ENCODE assay signal across 12 mouse cellular contexts in genomic region chr13:43208914-43209439, GRCm38 (mm10). TPM values are rescaled to one million over a fixed set of nuclear protein-coding genes. Genes with fewer than 3 reads are reported as not detected.
A peak's percentile ranks its signal among the peaks of the same experiment; 100 is the strongest.
DNase-seq lines count a peak whose midpoint lies in the region; ATAC-seq and TF ChIP-seq lines count a peak whose summit lies in the region.
"Had no signal": no experiment of that assay in that cellular context is flagged by ENCODE, and none has a peak within 500 bp of the region (broad histone marks: within the 10 kb centered on the region; RNA-seq: fewer than 3 reads in every experiment).

No protein-coding gene starts in this region.

- peak; percentile 37; the same call in 1 of the 2 replicates for ATAC-seq in liver, embryonic 13.5 days (ENCODE audit: low read depth)
- no peak for ATAC-seq in kidney, embryonic 14.5 days (ENCODE audit: low FRiP score, low TSS enrichment)

- no peak for TF ChIP-seq POLR2A in thymus, adult 2 months (IDR thresholded peaks at IDR 0.05; ENCODE audit: control insufficient read depth, extremely low read depth, insufficient read depth, low read length, poor library complexity)
- TF ChIP-seq POLR2A in kidney, adult 2 months (IDR thresholded peaks at IDR 0.05; ENCODE audit: low read depth, low read length), result no peak

- WGBS in heart, embryonic 10.5 days, result 49% methylated on average over 16 of the region's 16 CpGs
- 18% methylated on average over 16 of the region's 16 CpGs for WGBS in thymus, adult 2 months
- 32% methylated on average over 16 of the region's 16 CpGs for WGBS in liver, embryonic 13.5 days (ENCODE audit: insufficient replicate concordance)
- 73% methylated on average over 16 of the region's 16 CpGs for WGBS in kidney, adult 2 months
- WGBS in kidney, embryonic 14.5 days, result 47% methylated on average over 16 of the region's 16 CpGs

- no peaks in the 10 kb centered on the region for H3K9me3 ChIP-seq in heart, embryonic 10.5 days
- no peaks in the 10 kb centered on the region for H3K9me3 ChIP-seq in liver, embryonic 13.5 days (replicated peaks)
- H3K9me3 ChIP-seq in kidney, embryonic 14.5 days (ENCODE audit: control insufficient read depth, low read length), result no peaks in the 10 kb centered on the region
- H3K9me3 ChIP-seq: forebrain, embryonic 12.5 days; limb, embryonic 15.5 days had no signal

- H3K27me3 ChIP-seq in heart, embryonic 10.5 days (ENCODE audit: insufficient read depth, poor library complexity, severe bottlenecking), result no peaks in the 10 kb centered on the region
- H3K27me3 ChIP-seq in thymus, adult 2 months (ENCODE audit: control insufficient read depth, insufficient read depth, low read length), result no peaks in the 10 kb centered on the region
- peaks cover 20% of the 10 kb centered on the region for H3K27me3 ChIP-seq in liver, embryonic 13.5 days
- no peaks in the 10 kb centered on the region for H3K27me3 ChIP-seq in kidney, adult 2 months (replicated peaks; ENCODE audit: control insufficient read depth, insufficient read depth, low read length)
- H3K27me3 ChIP-seq in kidney, embryonic 14.5 days (ENCODE audit: control insufficient read depth, insufficient read depth, low read length), result no peaks in the 10 kb centered on the region
- H3K27me3 ChIP-seq: forebrain, embryonic 12.5 days; limb, embryonic 15.5 days had no signal

- peaks cover 35% of the 10 kb centered on the region for H3K4me1 ChIP-seq in heart, embryonic 10.5 days
- peaks cover 9% of the 10 kb centered on the region for H3K4me1 ChIP-seq in thymus, adult 2 months (replicated peaks; ENCODE audit: control insufficient read depth, insufficient read depth, low read length)
- H3K4me1 ChIP-seq in liver, embryonic 13.5 days (replicated peaks), result peaks cover 28% of the 10 kb centered on the region
- peaks cover 5% of the 10 kb centered on the region; the same call in 1 of the 2 replicates for H3K4me1 ChIP-seq in kidney, adult 2 months (ENCODE audit: control insufficient read depth, insufficient read depth, low read length)
- 0 out of 2 replicates have a peak, but pooled peaks cover 3% of the 10 kb centered on the region for H3K4me1 ChIP-seq in kidney, embryonic 14.5 days (ENCODE audit: control insufficient read depth, insufficient read depth, low read length)

- H3K36me3 ChIP-seq in heart, embryonic 10.5 days, result no peaks in the 10 kb centered on the region
- H3K36me3 ChIP-seq in thymus, adult 2 months (ENCODE audit: control insufficient read depth, insufficient read depth, low read length), result no peaks in the 10 kb centered on the region
- no peaks in the 10 kb centered on the region for H3K36me3 ChIP-seq in liver, embryonic 13.5 days
- no peaks in the 10 kb centered on the region for H3K36me3 ChIP-seq in kidney, adult 2 months (ENCODE audit: control insufficient read depth, insufficient read depth, low read length)
- H3K36me3 ChIP-seq in kidney, embryonic 14.5 days (ENCODE audit: control insufficient read depth, insufficient read depth, low read length), result no peaks in the 10 kb centered on the region
- H3K36me3 ChIP-seq: forebrain, embryonic 12.5 days; limb, embryonic 15.5 days had no signal

- peak overlapping the region; percentile 44; the same call in 1 of the 2 replicates for H3K27ac ChIP-seq in heart, embryonic 10.5 days
- no peak overlapping the region for H3K27ac ChIP-seq in thymus, adult 2 months (ENCODE audit: control insufficient read depth, insufficient read depth, low read length)
- peak overlapping the region; percentile 11; the same call in 1 of the 2 replicates for H3K27ac ChIP-seq in liver, embryonic 13.5 days
- no peak overlapping the region for H3K27ac ChIP-seq in kidney, adult 2 months (ENCODE audit: insufficient read depth, low read depth, low read length)
- H3K27ac ChIP-seq in kidney, embryonic 14.5 days (ENCODE audit: low read depth, low read length), result no peak overlapping the region
- H3K27ac ChIP-seq: forebrain, embryonic 12.5 days; limb, embryonic 15.5 days had no signal

- no peak overlapping the region for H3K9ac ChIP-seq in liver, embryonic 13.5 days
- H3K9ac ChIP-seq in kidney, embryonic 14.5 days (ENCODE audit: low read depth, low read length), result no peak overlapping the region
- H3K9ac ChIP-seq: forebrain, embryonic 12.5 days; limb, embryonic 15.5 days had no signal

- intact Hi-C loops in heart, postnatal 25 days (cut with DNase I), result no loop called here

- peak overlapping the region; percentile 20; the same call in 1 of the 2 replicates for H3K4me3 ChIP-seq in heart, embryonic 10.5 days
- H3K4me3 ChIP-seq in thymus, adult 2 months (ENCODE audit: control insufficient read depth, insufficient read depth, low read length), result no peak overlapping the region
- H3K4me3 ChIP-seq in liver, embryonic 13.5 days (replicated peaks), result no peak overlapping the region
- H3K4me3 ChIP-seq in kidney, adult 2 months (ENCODE audit: insufficient read depth, low read depth, low read length), result no peak overlapping the region
- no peak overlapping the region for H3K4me3 ChIP-seq in kidney, embryonic 14.5 days (ENCODE audit: low read length)
- H3K4me3 ChIP-seq: forebrain, embryonic 12.5 days; limb, embryonic 15.5 days had no signal

- TF ChIP-seq CTCF in thymus, adult 2 months (IDR thresholded peaks at IDR 0.05; ENCODE audit: borderline replicate concordance, control insufficient read depth, extremely low read depth, insufficient read depth, low read length, poor library complexity), result no peak
- TF ChIP-seq CTCF in kidney, adult 2 months (conservative IDR thresholded peaks at IDR 0.05; ENCODE audit: insufficient read depth, insufficient read length, low read depth, low read length), result no peak

- peak overlapping the region; percentile 18; the same call in 1 of the 2 replicates for H3K4me2 ChIP-seq in liver, embryonic 13.5 days
- no peak overlapping the region for H3K4me2 ChIP-seq in kidney, embryonic 14.5 days (replicated peaks; ENCODE audit: low read depth, low read length)
- H3K4me2 ChIP-seq: forebrain, embryonic 12.5 days; limb, embryonic 15.5 days had no signal

- no peak for DNase-seq in heart, embryonic 10.5 days (ENCODE audit: low spot score)
- no peak for DNase-seq in heart, postnatal 25 days (ENCODE audit: low spot score)
- peak; percentile 45 for DNase-seq in thymus, postnatal 14 days
- no peak for DNase-seq in thymus, adult 2 months
- no peak for DNase-seq in liver, embryonic 13.5 days
- DNase-seq in testis, postnatal 10 days (ENCODE audit: low spot score), result no peak
- no peak for DNase-seq in kidney, adult 2 months
- DNase-seq: adrenal gland, adult 8-10 months; cerebellum, postnatal 14 days had no signal

RNA-seq across cellular contexts. Expression of gene Tbc1d7, which starts 37.7 kb away (rescaled TPM):
- 55.0 and 55.8 TPM in 2 replicates for polyA plus RNA-seq in heart, embryonic 10.5 days (2016; fragmentation: Nextera tagmentation; extraction: Ambion mirVana)
- 10 to 100 TPM; 35.9 to 43.0 TPM for total RNA-seq in heart, postnatal 25 days (2021)
- polyA plus RNA-seq in thymus, adult 2 months (2012; rRNA removed), result 8.6 and 14.5 TPM in 2 replicates
- 16.1 and 16.8 TPM in 2 replicates for polyA plus RNA-seq in liver, embryonic 13.5 days (2015; fragmentation: Nextera tagmentation; extraction: Ambion mirVana)
- 26.3 and 33.7 TPM in 2 replicates for polyA plus RNA-seq in kidney, adult 2 months (2012; rRNA removed)
- polyA plus RNA-seq in kidney, embryonic 14.5 days (2014; fragmentation: Nextera tagmentation; extraction: Ambion mirVana), result 61.1 and 64.8 TPM in 2 replicates

Comparison
In these comparisons a context has a peak if more than half of its experiments do, and no peak if none do; other contexts are left out.
1. H3K27ac ChIP-seq: peak in heart, embryonic 10.5 days (single experiment) and liver, embryonic 13.5 days (single experiment); none in thymus, adult 2 months (single experiment), kidney, adult 2 months (single experiment) and kidney, embryonic 14.5 days (single experiment).